Mouse (Mus musculus) embryo, embryonic 9.5 days (tissue): ENCODE data around the gene Bend6.

Experiments used
- DNase-seq: peaks from one replicate; pipeline ENCODE4 v3.0.0-alpha.2; 2017; ENCODE audit errors: extremely low spot score

The Bend6 gene

GRCm38 (mm10) chr1:33907421-33908190 is at the start of gene Bend6:
TSS of gene Bend6 (minus strand) at chr1:33907816.
- peak; percentile 83 for DNase-seq

GRCm38 (mm10) chr1:33955626-33956025 is 48.0 kb upstream of the Bend6 start:
- DNase-seq: no peak

- no peak for DNase-seq
Measured at GRCm38 (mm10) chr1:33948511-33948910, 40.9 kb upstream of the Bend6 start.

DNA sequence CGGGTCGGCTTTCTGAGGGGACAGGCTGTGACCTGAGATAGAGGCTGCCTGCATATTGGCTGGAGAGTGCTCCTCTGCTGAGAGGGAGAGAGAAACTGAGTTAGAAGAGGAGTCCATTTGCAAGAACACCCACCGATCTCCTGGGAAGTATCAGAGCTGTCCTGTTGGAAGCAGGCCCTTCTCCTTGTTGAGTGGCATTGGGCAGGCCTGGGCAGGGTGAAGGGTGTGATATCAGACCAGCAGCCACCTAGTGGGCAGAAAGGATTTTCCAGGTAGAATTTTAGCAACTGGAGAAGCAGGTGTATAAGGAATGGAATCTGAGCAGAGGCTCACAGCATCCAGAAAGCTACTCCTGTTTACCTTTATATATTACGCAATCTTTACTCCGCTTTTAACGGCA is 40.2 kb upstream of the Bend6 start:
- DNase-seq: no peak

DNA sequence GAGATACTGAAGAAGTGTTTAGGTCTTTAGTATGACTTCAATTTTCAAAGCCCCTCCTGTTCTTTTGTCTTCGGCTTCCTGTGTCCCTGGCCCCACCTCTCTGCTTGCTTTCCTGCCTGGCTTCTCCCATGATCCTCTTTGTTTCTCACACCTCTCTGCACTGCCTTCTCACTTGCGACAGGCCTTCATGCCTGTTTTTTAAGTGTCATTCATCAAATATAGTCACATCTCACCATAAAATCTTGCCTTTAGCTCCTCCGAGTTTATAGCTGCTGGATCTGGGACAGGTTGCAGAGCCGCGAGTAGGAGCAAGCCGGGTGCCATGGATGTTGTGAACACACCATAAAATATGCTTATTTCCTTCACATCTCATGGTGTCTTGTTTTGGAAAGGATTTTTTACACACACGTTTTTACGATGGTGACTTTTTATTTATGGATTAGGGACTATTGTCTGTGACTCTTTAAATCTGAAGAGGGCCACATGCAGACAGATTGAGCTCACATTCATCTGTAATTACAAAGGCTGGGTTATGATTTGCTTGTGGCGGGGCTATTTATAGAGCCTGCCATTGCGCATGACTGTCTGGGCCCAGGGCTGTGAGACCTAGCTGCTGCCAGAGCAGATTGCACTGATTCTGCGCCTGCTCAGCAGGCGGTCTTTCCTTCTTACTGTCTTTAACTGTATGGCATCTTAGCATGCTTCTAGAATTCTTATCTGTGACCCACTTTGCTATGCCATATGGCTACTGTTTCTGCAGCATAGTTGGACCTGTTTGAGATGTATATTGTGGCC is 39.2 kb upstream of the Bend6 start:
- DNase-seq: no peak

DNA sequence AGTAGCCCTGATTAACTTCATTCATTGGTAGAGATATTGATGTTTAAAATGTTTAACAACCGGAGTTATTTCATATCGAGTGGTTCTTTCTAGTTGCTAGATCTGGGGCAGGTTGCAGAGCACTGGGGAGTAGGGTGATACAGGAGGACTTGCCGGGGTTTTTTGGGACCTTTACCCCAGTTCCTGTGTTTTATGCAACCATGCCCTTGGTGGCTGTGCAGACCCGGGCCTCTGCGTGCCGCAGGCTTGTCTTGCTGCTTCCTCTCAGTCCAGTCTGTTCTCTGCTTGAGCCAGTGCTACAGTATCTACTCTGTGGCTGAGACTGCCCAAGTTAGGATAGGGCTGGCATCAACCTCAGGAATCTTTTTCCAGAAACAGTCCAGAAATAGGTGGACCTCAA is 38.1 kb upstream of the Bend6 start:
- no peak for DNase-seq

DNA sequence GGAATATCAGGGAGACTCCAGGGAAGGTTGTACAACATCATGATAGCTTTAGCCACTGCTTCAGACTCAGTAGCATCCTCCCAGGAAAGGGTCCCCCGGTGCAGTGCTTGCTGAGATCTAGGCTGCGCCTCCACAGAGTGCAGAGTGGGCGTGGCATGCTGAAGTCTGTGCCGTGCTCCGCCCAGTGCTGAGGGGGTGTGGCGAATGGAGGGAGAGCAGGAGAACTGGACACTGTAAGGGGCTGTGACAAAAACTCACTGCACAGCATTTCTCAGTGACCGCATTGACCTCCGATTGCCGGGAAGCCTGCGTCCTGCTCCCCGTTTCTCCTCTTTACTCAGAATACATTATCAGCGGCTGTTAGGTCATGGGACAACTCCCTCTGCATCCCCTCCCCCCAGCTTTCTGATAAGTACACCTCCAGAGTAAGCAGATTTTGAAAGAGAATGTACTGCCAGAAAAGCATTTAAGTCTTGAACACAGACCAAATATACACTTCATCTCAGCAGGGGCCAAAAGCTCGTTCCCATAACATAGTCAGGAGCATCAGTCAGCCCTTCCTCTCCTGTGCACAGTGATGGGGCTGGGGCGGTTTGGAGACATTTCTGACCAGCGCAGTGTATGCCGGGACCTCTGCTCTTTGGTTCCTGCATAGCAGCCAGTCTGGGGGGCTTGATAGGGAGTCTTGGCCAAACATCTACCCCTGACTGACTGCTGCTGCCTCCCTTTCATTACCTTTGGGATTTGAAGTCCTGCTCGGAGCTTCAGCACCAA is 37.5 kb upstream of the Bend6 start:
- DNase-seq: no peak

DNA sequence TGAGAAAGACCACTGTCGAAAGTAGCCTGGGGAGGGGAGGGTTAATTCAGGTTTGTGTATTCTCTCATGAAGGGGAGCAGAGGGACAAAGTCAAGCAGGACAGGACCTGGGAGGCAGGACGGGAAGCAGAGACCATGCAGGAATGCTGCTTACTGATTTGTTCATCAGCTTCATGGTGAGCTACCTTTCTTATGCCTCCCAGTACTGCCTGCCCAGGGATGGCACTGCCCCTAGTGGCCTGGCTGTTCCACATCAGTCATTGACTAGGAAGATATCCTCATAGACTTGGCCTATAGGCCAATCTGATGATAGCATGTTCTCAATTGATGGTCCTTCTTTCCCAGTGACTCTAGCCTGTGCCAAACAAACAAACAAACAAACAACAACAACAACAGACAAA is 36.3 kb upstream of the Bend6 start:
- no peak for DNase-seq

- no peak for DNase-seq
Measured at GRCm38 (mm10) chr1:33942638-33943037, 35.0 kb upstream of the Bend6 start.

DNA sequence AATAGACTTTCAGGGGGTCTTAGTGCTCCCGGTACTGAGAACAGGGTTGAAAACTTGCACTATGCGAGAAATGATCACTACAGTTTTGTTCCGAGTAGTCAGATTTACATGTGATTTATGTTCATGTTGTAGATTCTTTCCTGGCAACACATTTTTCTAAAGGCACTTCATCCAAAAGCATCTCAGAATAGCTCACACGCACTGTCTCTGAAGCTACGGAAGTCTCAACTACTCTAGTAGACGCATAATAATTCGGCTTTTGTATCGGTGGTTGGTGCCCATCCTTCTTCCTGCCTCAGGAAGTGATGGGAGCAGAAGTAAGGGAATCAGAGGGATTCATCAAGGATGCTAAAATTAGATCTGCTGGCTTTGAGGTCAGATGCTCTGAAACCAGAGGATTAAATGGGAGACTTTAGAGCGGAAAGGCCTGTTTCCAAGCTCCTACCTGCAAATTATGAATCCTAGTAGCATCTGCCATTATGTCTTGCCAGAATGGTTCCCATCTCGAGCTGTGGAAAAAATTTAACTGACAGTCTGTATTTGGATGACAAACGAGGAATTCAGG is 32.8 kb upstream of the Bend6 start:
- no peak for DNase-seq

- DNase-seq: no peak
Measured at GRCm38 (mm10) chr1:33939828-33940227, 32.2 kb upstream of the Bend6 start.

- no peak for DNase-seq
Measured at GRCm38 (mm10) chr1:33935946-33936345, 28.3 kb upstream of the Bend6 start.

GRCm38 (mm10) chr1:33932845-33933499 is 25.4 kb upstream of the Bend6 start:
- no peak for DNase-seq

DNA sequence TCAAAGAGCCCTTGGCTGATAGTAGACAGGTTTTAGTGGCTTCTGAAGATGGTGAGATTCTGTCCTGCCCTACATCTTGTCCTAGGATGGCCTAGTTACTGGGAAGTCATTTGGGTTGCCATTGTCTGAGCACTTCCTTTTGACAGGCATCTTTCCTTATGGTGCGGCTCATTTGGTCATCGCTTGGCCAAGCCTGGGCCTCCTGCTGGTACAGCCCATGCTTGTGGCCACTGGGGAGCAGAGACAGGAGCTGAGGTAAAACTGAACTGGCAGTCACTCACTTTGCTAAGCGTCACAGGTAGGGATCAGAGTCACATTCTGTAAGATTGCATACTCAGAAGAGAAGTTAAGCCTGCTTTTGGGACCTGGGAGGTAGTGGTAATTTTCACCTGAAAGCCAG is 24.6 kb upstream of the Bend6 start:
- no peak for DNase-seq

- no peak for DNase-seq
Measured at GRCm38 (mm10) chr1:33931791-33932190, 24.2 kb upstream of the Bend6 start.

- DNase-seq: no peak
Measured at GRCm38 (mm10) chr1:33927466-33927865, 19.9 kb upstream of the Bend6 start.

DNA sequence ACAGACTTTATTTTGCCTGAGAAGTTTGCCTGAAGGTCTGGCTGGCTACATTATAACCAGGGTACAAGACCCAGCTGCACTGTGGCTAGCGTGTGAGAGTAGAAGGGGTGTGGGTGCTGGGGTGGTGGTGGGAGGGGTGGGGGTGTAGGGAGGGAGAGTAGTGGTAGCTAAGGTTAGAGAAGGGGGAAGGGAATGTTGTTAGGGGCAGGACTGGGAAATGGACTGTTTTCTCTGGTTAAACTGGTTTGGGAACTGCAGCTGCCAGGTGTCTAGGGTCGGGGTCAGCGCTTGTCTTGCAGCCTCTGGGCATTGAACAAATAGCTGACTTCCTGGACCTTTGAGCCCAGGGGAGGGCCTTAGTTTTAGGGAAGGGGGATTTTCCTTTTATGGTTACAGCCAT is 17.7 kb upstream of the Bend6 start:
- peak; percentile 22 for DNase-seq

GRCm38 (mm10) chr1:33922975-33923374 is 15.4 kb upstream of the Bend6 start:
- DNase-seq: no peak

DNA sequence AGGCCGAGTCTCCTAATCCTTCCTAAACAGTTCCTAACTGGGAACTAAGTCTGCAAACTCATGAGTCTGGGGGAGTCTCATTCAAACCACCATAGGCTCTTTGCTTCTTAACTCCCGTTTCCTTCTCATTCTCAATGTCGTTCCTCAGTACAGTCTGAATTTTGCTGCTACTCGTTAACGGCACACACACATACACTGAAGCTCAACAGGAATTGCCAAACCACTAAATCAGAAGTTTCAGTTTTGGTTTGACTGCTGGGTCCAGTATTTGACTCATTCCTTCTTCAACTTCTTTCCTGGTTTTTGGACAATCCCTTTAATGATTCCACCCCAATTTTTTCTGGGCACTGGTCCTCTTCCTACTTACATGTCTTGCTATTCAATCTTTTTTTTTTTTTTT is 8.9 kb upstream of the Bend6 start:
- DNase-seq: no peak

- no peak for DNase-seq
Measured at GRCm38 (mm10) chr1:33911589-33911988, 4.0 kb upstream of the Bend6 start.

GRCm38 (mm10) chr1:33908191-33908962 is 761 bp upstream of the Bend6 start, which contains the start of gene Dst:
TSS of gene Dst (plus strand) at chr1:33908225.
- peak; percentile 57 for DNase-seq
